Mouse (Mus musculus): ENCODE measurements around the gene Prkar1b. TPM values are rescaled to one million over a fixed set of nuclear protein-coding genes. Genes with fewer than 3 reads are reported as not detected.
A peak's percentile ranks its signal among the peaks of the same experiment; 100 is the strongest.

Prkar1b gene
- polyA plus RNA-seq (2015; fragmentation: Nextera tagmentation; extraction: Ambion mirVana), result 10.1 and 12.3 TPM in 2 replicates

GRCm38 (mm10) chr5:139149681-139150602, at the start of gene Prkar1b, which contains the start of gene Dnaaf5:
TSS of gene Prkar1b (minus strand) at chr5:139150001.
TSS of gene Dnaaf5 (plus strand) at chr5:139150223.
- peak; percentile 96 for ATAC-seq (replicated peaks; ENCODE audit: insufficient number of reproducible peaks, insufficient read depth, low FRiP score, low read depth)
- Histone ChIP-seq H3K4me1 (replicated peaks) (peaks cover 19% of the 10 kb centered on the region), H3K36me3 (peaks cover 21% of the 10 kb centered on the region; the same call in 1 of the 2 replicates), H3K4me2 (peak within 1 kb of the TSS; percentile 91), H3K4me3 (peak within 1 kb of the TSS; percentile 69), H3K9me3 (replicated peaks) (no peaks in the 10 kb centered on the region), H3K27me3 (no peaks in the 10 kb centered on the region), H3K27ac (peak within 1 kb of the TSS; percentile 84), H3K9ac (peak within 1 kb of the TSS; percentile 62)
- WGBS, result under 1% methylated on average over 82 of the region's 87 CpGs

- Histone ChIP-seq H3K9me3 (replicated peaks) (no peaks in the 10 kb centered on the region), H3K27ac (peak overlapping the region; percentile 89), H3K4me3 (peak overlapping the region; percentile 84), H3K9ac (peak overlapping the region; percentile 58), H3K4me2 (peak overlapping the region; percentile 82), H3K27me3 (no peaks in the 10 kb centered on the region), H3K4me1 (replicated peaks) (peaks cover 24% of the 10 kb centered on the region), H3K36me3 (no peaks in the 10 kb centered on the region)
- ATAC-seq (replicated peaks; ENCODE audit: insufficient number of reproducible peaks, insufficient read depth, low FRiP score, low read depth), result no peak
- WGBS, result 34% methylated on average over 2 of the region's 2 CpGs
Measured at GRCm38 (mm10) chr5:139199636-139199994, 49.8 kb upstream of the Prkar1b start.

GRCm38 (mm10) chr5:139198779-139199178, 49.0 kb upstream of the Prkar1b start:
- no peak for ATAC-seq (replicated peaks; ENCODE audit: insufficient number of reproducible peaks, insufficient read depth, low FRiP score, low read depth)
- 79% methylated on average over 3 of the region's 3 CpGs for WGBS
- Histone ChIP-seq H3K27me3 (no peaks in the 10 kb centered on the region), H3K4me3 (no peak overlapping the region), H3K9me3 (replicated peaks) (no peaks in the 10 kb centered on the region), H3K4me1 (replicated peaks) (peaks cover 24% of the 10 kb centered on the region), H3K9ac (no peak overlapping the region), H3K4me2 (no peak overlapping the region), H3K36me3 (no peaks in the 10 kb centered on the region), H3K27ac (no peak overlapping the region)

- peaks cover 6% of the 10 kb centered on the region; the same call in 1 of the 2 replicates for H3K36me3 ChIP-seq
- H3K27ac ChIP-seq, result no peak overlapping the region
- no peaks in the 10 kb centered on the region for H3K4me1 ChIP-seq (replicated peaks)
- no peak for ATAC-seq (replicated peaks; ENCODE audit: insufficient number of reproducible peaks, insufficient read depth, low FRiP score, low read depth)
- H3K27me3 ChIP-seq, result no peaks in the 10 kb centered on the region
- H3K9me3 ChIP-seq (replicated peaks), result no peaks in the 10 kb centered on the region
- H3K4me2 ChIP-seq, result no peak overlapping the region
- no peak overlapping the region for H3K4me3 ChIP-seq
- H3K9ac ChIP-seq, result no peak overlapping the region
- 69% methylated on average over 5 of the region's 5 CpGs for WGBS
Measured at GRCm38 (mm10) chr5:139190958-139191357, 41.2 kb upstream of the Prkar1b start.

- H3K9me3 ChIP-seq (replicated peaks), result no peaks in the 10 kb centered on the region
- H3K36me3 ChIP-seq, result peaks cover 12% of the 10 kb centered on the region; the same call in 1 of the 2 replicates
- no peak overlapping the region for H3K4me2 ChIP-seq
- no peak overlapping the region for H3K9ac ChIP-seq
- ATAC-seq (replicated peaks; ENCODE audit: insufficient number of reproducible peaks, insufficient read depth, low FRiP score, low read depth), result no peak
- no peak overlapping the region for H3K27ac ChIP-seq
- no peak overlapping the region for H3K4me3 ChIP-seq
- WGBS, result 94% methylated on average over 5 of the region's 5 CpGs
- no peaks in the 10 kb centered on the region for H3K4me1 ChIP-seq (replicated peaks)
- H3K27me3 ChIP-seq, result no peaks in the 10 kb centered on the region
Measured at GRCm38 (mm10) chr5:139189726-139190125, 39.9 kb upstream of the Prkar1b start.

- H3K4me3 ChIP-seq, result no peak overlapping the region
- no peak overlapping the region for H3K27ac ChIP-seq
- ATAC-seq (replicated peaks; ENCODE audit: insufficient number of reproducible peaks, insufficient read depth, low FRiP score, low read depth), result no peak
- H3K27me3 ChIP-seq, result no peaks in the 10 kb centered on the region
- H3K36me3 ChIP-seq, result peaks cover 49% of the 10 kb centered on the region
- no peak overlapping the region for H3K9ac ChIP-seq
- H3K4me1 ChIP-seq (replicated peaks), result no peaks in the 10 kb centered on the region
- WGBS, result 71% methylated on average over 4 of the region's 4 CpGs
- no peaks in the 10 kb centered on the region for H3K9me3 ChIP-seq (replicated peaks)
- H3K4me2 ChIP-seq, result no peak overlapping the region
Measured at GRCm38 (mm10) chr5:139184897-139185296, 35.1 kb upstream of the Prkar1b start.

GRCm38 (mm10) chr5:139183601-139184000, 33.8 kb upstream of the Prkar1b start:
- H3K4me2 ChIP-seq, result no peak overlapping the region
- H3K27ac ChIP-seq, result no peak overlapping the region
- WGBS, result 90% methylated on average over 9 of the region's 9 CpGs
- ATAC-seq (replicated peaks; ENCODE audit: insufficient number of reproducible peaks, insufficient read depth, low FRiP score, low read depth), result no peak
- H3K4me3 ChIP-seq, result no peak overlapping the region
- H3K36me3 ChIP-seq, result peaks cover 49% of the 10 kb centered on the region
- H3K9me3 ChIP-seq (replicated peaks), result no peaks in the 10 kb centered on the region
- H3K9ac ChIP-seq, result no peak overlapping the region
- no peaks in the 10 kb centered on the region for H3K4me1 ChIP-seq (replicated peaks)
- no peaks in the 10 kb centered on the region for H3K27me3 ChIP-seq

- Histone ChIP-seq H3K9ac (no peak overlapping the region), H3K27me3 (no peaks in the 10 kb centered on the region), H3K27ac (no peak overlapping the region), H3K9me3 (replicated peaks) (no peaks in the 10 kb centered on the region), H3K4me1 (replicated peaks) (no peaks in the 10 kb centered on the region), H3K36me3 (peaks cover 49% of the 10 kb centered on the region), H3K4me2 (no peak overlapping the region), H3K4me3 (no peak overlapping the region)
- ATAC-seq (replicated peaks; ENCODE audit: insufficient number of reproducible peaks, insufficient read depth, low FRiP score, low read depth), result no peak
- WGBS, result 80% methylated on average over 2 of the region's 2 CpGs
Measured at GRCm38 (mm10) chr5:139183131-139183530, 33.3 kb upstream of the Prkar1b start.

GRCm38 (mm10) chr5:139178895-139179631, 29.3 kb upstream of the Prkar1b start:
- Histone ChIP-seq H3K27ac (no peak overlapping the region), H3K9me3 (replicated peaks) (no peaks in the 10 kb centered on the region), H3K27me3 (no peaks in the 10 kb centered on the region), H3K9ac (no peak overlapping the region), H3K4me2 (no peak overlapping the region), H3K4me1 (replicated peaks) (peaks cover 7% of the 10 kb centered on the region), H3K4me3 (no peak overlapping the region), H3K36me3 (peaks cover 43% of the 10 kb centered on the region)
- ATAC-seq (replicated peaks; ENCODE audit: insufficient number of reproducible peaks, insufficient read depth, low FRiP score, low read depth), result no peak
- WGBS, result 24% methylated on average over 11 of the region's 11 CpGs

GRCm38 (mm10) chr5:139174556-139175547, 25.1 kb upstream of the Prkar1b start:
- H3K27ac ChIP-seq, result peak overlapping the region; percentile 48
- H3K27me3 ChIP-seq, result no peaks in the 10 kb centered on the region
- H3K4me3 ChIP-seq, result no peak overlapping the region
- H3K36me3 ChIP-seq, result peaks cover 31% of the 10 kb centered on the region
- no peaks in the 10 kb centered on the region for H3K9me3 ChIP-seq (replicated peaks)
- no peak overlapping the region for H3K4me2 ChIP-seq
- H3K4me1 ChIP-seq (replicated peaks), result peaks cover 10% of the 10 kb centered on the region
- H3K9ac ChIP-seq, result no peak overlapping the region
- peak; percentile 45 for ATAC-seq (replicated peaks; ENCODE audit: insufficient number of reproducible peaks, insufficient read depth, low FRiP score, low read depth)
- 58% methylated on average over 10 of the region's 10 CpGs for WGBS
